Mouse (Mus musculus) embryonic stem cell, embryonic (primary cell): Measurements from ENCODE around the gene Vipas39.

Experiments
- CTCF ChIA-PET, 4 experiments: fragments of 300-600 bp in 2 of 4; fragments of 350-600 bp in 2 of 4; sonication (Branson Sonifier 250); formaldehyde crosslinking; loops; one replicate each; lab custom pipeline; 2022; ENCODE audit warnings: inconsistent platforms in 2 of 4; lab: Charles Lee
- POLR2A ChIA-PET, 4 experiments: fragments of 300-600 bp in 2 of 4; fragments of 350-600 bp in 2 of 4; sonication (Branson Sonifier 250); formaldehyde crosslinking; loops; one replicate each; lab custom pipeline; 2022; ENCODE audit warnings: antibody characterized with exemption in 4 of 4, inconsistent platforms in 1 of 4; lab: Charles Lee

Gene Vipas39

DNA sequence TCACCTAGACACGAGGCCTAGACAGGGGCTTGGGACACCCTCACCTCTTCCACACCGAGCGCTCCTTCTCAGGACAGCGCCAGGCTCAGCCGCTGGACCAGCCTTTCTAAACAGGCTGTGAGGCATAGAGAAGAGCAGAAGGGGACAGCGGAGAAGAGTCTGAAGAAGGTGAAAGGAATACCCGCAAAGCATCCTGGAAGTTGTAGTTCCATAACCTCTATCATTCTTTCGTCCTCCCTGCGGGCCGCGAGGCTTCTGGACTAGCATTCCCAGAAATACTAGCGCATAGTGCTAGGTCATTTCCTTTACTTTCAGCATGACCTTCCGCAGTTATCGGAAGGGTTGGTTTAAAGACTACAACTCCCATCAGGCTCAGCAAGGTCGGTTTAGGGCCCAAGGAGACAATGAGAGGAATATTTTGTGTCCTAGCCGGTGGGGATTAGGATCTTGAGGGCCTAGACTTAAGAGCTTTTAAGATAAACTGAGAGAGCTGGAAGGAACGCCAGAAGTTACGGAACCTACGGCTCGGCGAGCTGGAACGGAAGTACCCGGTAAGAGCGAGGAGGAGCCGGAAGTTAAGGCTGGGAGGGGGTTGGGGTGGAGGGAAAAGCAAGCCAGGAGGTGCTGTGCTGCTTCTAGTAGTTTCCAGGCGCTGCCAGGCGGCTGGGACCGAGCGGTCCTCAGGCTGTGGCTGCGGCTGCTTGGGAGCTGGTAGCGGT, at the start of gene Vipas39, which contains the start of gene Ahsa1:
Vipas39 (minus strand) TSS at position 149 of the 719 bp plus-strand sequence.
Ahsa1 (plus strand) TSS at position 372 of the 719 bp plus-strand sequence.
- ChIA-PET CTCF (interaction anchor here (0.6 to 2.3 kb wide), 14 partner anchors 9 to 565 kb away, joined by 3 to 12 read pairs (median 4); partner anchors contain the start of gene Pomt2 (in 1 of the 4)), POLR2A (interaction anchor here (0.5 to 6.8 kb wide), 72 partner anchors 8 to 177 kb away, joined by 3 to 109 read pairs (median 6); partner anchors contain the start of genes Pomt2 (in 3 of the 4), Gstz1 (in 2 of the 4), Sptlc2 (in 2 of the 4) and Tmed8 (in 1 of the 4))

DNA sequence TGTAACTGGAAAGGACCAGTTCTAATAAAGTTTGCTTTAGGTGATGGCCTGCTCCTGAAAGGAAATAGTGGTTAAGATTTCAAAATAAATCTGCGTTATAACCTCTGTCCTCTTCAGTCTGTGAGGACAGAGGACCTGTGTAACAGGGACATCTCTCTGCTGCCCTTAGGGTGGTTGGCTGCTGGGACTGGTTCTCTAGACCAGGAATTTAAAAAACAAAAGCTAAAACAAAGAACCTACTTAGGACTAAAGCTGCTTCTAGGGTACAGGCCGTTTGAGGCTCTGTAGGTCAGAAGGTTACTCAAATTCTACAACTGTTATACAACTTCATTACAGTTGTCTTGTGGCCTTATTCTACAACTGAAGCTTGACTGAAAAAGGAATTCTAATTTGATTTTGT, 47.0 kb upstream of the Vipas39 start:
- CTCF ChIA-PET, result interaction anchor here in 3 of 4 experiments (0.5 to 1.5 kb wide), 4 partner anchors 20 to 541 kb away, joined by 3 to 6 read pairs (median 4); no protein-coding TSS in a partner anchor
- POLR2A ChIA-PET, result interaction anchor here (0.5 to 23.1 kb wide), 44 partner anchors 8 to 812 kb away, joined by 3 to 389 read pairs (median 6); partner anchors contain the start of genes Ahsa1 (in 1 of the 4), Gstz1 (in 1 of the 4), Irf2bpl (in 1 of the 4) and Pomt2 (in 1 of the 4)

DNA sequence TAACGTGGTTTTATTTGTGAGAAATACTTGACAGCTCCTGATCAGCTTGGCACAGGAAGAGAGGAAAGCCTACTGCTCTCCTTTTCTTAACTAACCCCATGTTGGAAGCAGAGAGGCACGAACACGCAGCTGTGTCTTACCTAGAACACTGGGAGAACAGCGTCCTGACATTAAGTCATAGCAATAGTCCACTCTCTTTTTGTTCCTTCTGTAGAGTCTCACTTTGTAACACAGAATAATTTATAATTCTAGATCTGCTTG, 40.5 kb upstream of the Vipas39 start:
- POLR2A ChIA-PET, result interaction anchor here in 3 of 4 experiments (1.3 to 23.1 kb wide), 8 partner anchors 9 to 39 kb away, joined by 4 to 389 read pairs (median 78); no protein-coding TSS in a partner anchor
- CTCF ChIA-PET, result interaction anchor here in 2 of 4 experiments (0.8 to 1.5 kb wide), 2 partner anchors 26 to 37 kb away, joined by 3 read pairs; no protein-coding TSS in a partner anchor

GRCm38 (mm10) chr12:87305767-87306583, 39.9 kb upstream of the Vipas39 start:
- CTCF ChIA-PET, result interaction anchor here in 2 of 4 experiments (0.8 to 1.5 kb wide), 2 partner anchors 26 to 36 kb away, joined by 3 read pairs; no protein-coding TSS in a partner anchor
- POLR2A ChIA-PET, result interaction anchor here (0.5 to 23.1 kb wide), 18 partner anchors 10 to 107 kb away, joined by 3 to 389 read pairs (median 4); partner anchors contain the start of genes Ahsa1 (in 1 of the 4) and Vipas39 (in 1 of the 4)

GRCm38 (mm10) chr12:87301189-87301588, 35.1 kb upstream of the Vipas39 start:
- POLR2A ChIA-PET, result interaction anchor here (0.5 to 23.1 kb wide), 33 partner anchors 8 to 849 kb away, joined by 3 to 389 read pairs (median 6); partner anchors contain the start of genes Ahsa1 (in 2 of the 4), Sptlc2 (in 2 of the 4), Pomt2 (in 1 of the 4) and Vipas39 (in 1 of the 4)
- CTCF ChIA-PET, result interaction anchor here (0.6 to 1.7 kb wide), 7 partner anchors 11 to 832 kb away, joined by 3 to 6 read pairs (median 5); partner anchors contain the start of genes Ahsa1 (in 1 of the 4) and Vipas39 (in 1 of the 4)

- CTCF ChIA-PET, result interaction anchor here in 3 of 4 experiments (0.6 to 1.7 kb wide), 6 partner anchors 12 to 34 kb away, joined by 3 to 6 read pairs (median 5); partner anchors contain the start of genes Ahsa1 (in 1 of the 3) and Vipas39 (in 1 of the 3)
- POLR2A ChIA-PET, result interaction anchor here (0.6 to 23.1 kb wide), 31 partner anchors 8 to 127 kb away, joined by 3 to 389 read pairs (median 6); partner anchors contain the start of genes Ahsa1 (in 2 of the 4), Sptlc2 (in 2 of the 4) and Vipas39 (in 1 of the 4)
These were observed 34.3 kb upstream of the Vipas39 start for GRCm38 (mm10) chr12:87300441-87300690.

- CTCF ChIA-PET, result interaction anchor here in 2 of 4 experiments (0.6 to 1.7 kb wide), 5 partner anchors 19 to 33 kb away, joined by 4 to 6 read pairs (median 5); no protein-coding TSS in a partner anchor
- POLR2A ChIA-PET, result interaction anchor here (0.6 to 23.1 kb wide), 25 partner anchors 8 to 75 kb away, joined by 3 to 389 read pairs (median 7); partner anchors contain the start of genes Ahsa1 (in 2 of the 4) and Vipas39 (in 1 of the 4)
These were observed 33.8 kb upstream of the Vipas39 start, which contains the start of gene Ism2 for GRCm38 (mm10) chr12:87299657-87300440. Gene Ism2, minus strand, starts transcription at chr12:87299705.

GRCm38 (mm10) chr12:87299037-87299656, 33.1 kb upstream of the Vipas39 start:
- CTCF ChIA-PET, result interaction anchor here in 1 of 4 experiments (0.6 kb wide), 1 partner anchor 79 kb away, joined by 4 read pairs; no protein-coding TSS in a partner anchor
- POLR2A ChIA-PET, result interaction anchor here in 3 of 4 experiments (0.7 to 12.6 kb wide), 9 partner anchors 10 to 32 kb away, joined by 3 to 209 read pairs (median 4); partner anchors contain the start of gene Ahsa1 (in 1 of the 3)

DNA sequence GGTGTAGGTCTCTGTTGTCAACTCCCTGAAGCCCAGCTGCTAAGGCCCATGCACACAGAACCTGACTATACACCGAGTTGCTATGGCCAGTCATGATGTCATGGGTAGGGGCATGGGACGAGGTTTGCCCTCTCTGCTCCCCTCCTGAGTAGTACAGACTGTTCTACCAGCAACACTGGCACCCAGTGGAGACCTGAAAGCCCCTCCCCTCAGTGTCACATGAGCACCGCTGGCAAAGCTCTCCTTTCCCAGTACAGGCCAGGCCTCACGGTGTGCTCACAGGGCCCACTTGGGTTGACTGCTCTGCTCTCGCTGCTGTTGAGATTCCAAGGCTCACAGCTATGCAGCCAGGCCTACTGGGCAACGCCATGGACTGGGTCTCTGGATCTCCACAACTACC, 27.9 kb upstream of the Vipas39 start:
- CTCF ChIA-PET, result interaction anchor here in 3 of 4 experiments (0.8 to 1.4 kb wide), 7 partner anchors 10 to 241 kb away, joined by 3 to 5 read pairs (median 3); no protein-coding TSS in a partner anchor

DNA sequence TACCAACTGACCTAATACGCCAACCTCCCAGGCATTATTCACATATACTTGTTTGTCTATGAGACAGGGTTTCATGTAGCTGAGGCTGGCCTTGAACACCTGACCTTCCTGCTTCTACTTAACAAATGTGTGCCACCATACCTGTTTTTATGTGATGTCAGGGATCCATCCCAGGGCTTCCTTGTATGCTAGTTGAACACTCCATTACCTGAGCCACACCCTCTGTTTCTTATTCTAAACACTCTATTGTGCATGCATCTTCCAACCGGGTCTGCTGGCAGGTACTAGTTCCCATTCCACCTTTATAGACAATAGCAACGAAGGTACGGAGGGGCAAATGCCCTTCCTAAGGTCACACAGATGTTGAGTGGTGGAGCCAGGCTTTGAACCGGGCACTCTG, 23.0 kb upstream of the Vipas39 start:
- POLR2A ChIA-PET, result interaction anchor here in 3 of 4 experiments (0.6 to 12.6 kb wide), 21 partner anchors 9 to 488 kb away, joined by 3 to 209 read pairs (median 5); partner anchors contain the start of genes Ahsa1 (in 1 of the 3) and Vipas39 (in 1 of the 3)
- CTCF ChIA-PET, result no interaction called here

More for the DNA sequence above, 27.9 kb upstream of the Vipas39 start:
- POLR2A ChIA-PET, result interaction anchor here (0.5 to 12.6 kb wide), 22 partner anchors 10 to 341 kb away, joined by 3 to 209 read pairs (median 4); partner anchors contain the start of genes Gstz1 (in 1 of the 4) and Pomt2 (in 1 of the 4)

DNA sequence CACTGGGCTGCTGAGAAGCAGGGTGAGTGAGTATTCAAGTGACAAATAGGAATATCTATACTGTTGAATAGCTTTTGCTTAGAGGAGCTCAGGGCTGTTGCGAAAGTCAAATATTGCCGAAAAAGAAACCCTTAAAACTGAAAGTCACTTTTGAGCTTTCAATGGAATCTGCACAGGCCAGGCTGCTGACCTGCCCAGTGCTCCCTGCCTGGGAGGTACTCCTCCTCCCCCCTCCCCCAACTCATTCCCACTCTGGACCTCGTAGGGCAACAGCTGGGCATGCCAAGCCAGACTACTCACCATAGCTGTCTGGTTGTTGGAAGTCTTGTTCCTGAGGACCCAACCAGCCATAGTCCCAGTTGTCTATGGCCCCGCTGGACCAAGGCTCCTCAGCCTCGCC, 18.7 kb upstream of the Vipas39 start:
- POLR2A ChIA-PET, result interaction anchor here (0.6 to 15.6 kb wide), 29 partner anchors 8 to 323 kb away, joined by 3 to 389 read pairs (median 4); partner anchors contain the start of genes Ahsa1 (in 3 of the 4) and Vipas39 (in 3 of the 4)
- CTCF ChIA-PET, result interaction anchor here in 2 of 4 experiments (0.8 to 1.2 kb wide), 2 partner anchors 46 to 196 kb away, joined by 3 read pairs; no protein-coding TSS in a partner anchor

DNA sequence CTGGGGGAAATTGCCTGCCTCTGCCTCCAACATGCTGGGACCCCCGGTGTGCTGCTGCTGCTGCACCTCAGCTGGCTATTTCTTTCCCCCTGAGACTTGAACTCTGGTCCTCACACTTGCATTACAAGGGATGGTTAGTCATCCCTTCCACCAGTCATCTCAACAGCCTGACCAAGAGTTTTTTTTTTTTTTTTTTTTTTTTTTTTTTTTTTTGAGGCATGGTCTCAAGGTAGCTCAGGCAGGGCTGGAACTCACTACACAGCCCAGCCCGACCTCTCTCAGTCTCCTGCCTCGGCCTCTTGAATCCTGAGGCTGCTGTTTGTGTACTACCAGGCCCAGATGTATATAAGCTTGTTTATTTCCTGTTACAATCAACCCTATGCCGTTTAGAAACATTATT, 18.2 kb upstream of the Vipas39 start:
- CTCF ChIA-PET, result interaction anchor here in 2 of 4 experiments (0.7 to 1.2 kb wide), 7 partner anchors 9 to 282 kb away, joined by 3 to 5 read pairs (median 3); no protein-coding TSS in a partner anchor
- POLR2A ChIA-PET, result interaction anchor here (0.6 to 15.6 kb wide), 40 partner anchors 8 to 341 kb away, joined by 3 to 389 read pairs (median 4); partner anchors contain the start of genes Ahsa1 (in 3 of the 4), Vipas39 (in 3 of the 4), Gstz1 (in 1 of the 4) and Pomt2 (in 1 of the 4)

GRCm38 (mm10) chr12:87283706-87284105, 17.6 kb upstream of the Vipas39 start:
- ChIA-PET CTCF (interaction anchor here in 3 of 4 experiments (0.6 to 1.2 kb wide), 9 partner anchors 9 to 281 kb away, joined by 3 to 5 read pairs (median 3); no protein-coding TSS in a partner anchor), POLR2A (interaction anchor here (0.5 to 15.6 kb wide), 34 partner anchors 9 to 594 kb away, joined by 3 to 389 read pairs (median 5); partner anchors contain the start of genes Ahsa1 (in 3 of the 4), Vipas39 (in 3 of the 4), Gstz1 (in 1 of the 4) and Pomt2 (in 1 of the 4))

GRCm38 (mm10) chr12:87282743-87283142, 16.7 kb upstream of the Vipas39 start:
- POLR2A ChIA-PET, result interaction anchor here (0.6 to 15.6 kb wide), 26 partner anchors 8 to 135 kb away, joined by 3 to 389 read pairs (median 9); partner anchors contain the start of genes Ahsa1 (in 2 of the 4), Vipas39 (in 2 of the 4), Gstz1 (in 1 of the 4) and Pomt2 (in 1 of the 4)
- CTCF ChIA-PET, result interaction anchor here in 2 of 4 experiments (0.6 to 1.2 kb wide), 6 partner anchors 8 to 119 kb away, joined by 3 to 5 read pairs (median 3); no protein-coding TSS in a partner anchor

DNA sequence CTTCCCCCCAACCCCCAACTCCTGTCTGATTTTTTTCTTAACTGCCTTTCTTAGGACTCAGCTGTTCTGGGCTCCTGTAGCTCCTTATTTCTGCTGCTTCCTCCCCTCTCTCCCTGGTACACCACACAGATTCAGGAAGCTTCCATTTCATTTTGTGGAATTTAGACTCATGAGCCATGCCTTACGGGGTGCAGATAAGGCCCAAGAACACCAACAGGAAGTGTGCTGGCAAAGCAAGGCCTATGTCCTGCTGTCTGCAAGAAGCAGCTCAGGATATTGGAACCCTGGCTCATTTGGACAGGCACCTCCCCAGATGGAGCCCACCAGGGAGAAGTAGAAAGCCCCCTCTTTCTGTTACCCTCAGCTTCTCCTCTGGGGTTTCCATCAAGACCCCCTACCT, 15.7 kb upstream of the Vipas39 start:
- POLR2A ChIA-PET, result interaction anchor here in 3 of 4 experiments (0.5 to 15.6 kb wide), 22 partner anchors 8 to 581 kb away, joined by 3 to 389 read pairs (median 8); partner anchors contain the start of genes Ahsa1 (in 2 of the 3) and Vipas39 (in 2 of the 3)

More for the DNA sequence above, 15.7 kb upstream of the Vipas39 start:
- CTCF ChIA-PET, result interaction anchor here in 1 of 4 experiments (1.1 kb wide), 1 partner anchor 54 kb away, joined by 3 read pairs; no protein-coding TSS in a partner anchor
